Mouse (Mus musculus): ENCODE data around the gene Fam111a. TPM values are rescaled to one million over a fixed set of nuclear protein-coding genes. Genes with fewer than 3 reads are reported as not detected.

Gene Fam111a
- total RNA-seq, 2 experiments from 2014 or later: 13.3 to 16.9 TPM

DNA sequence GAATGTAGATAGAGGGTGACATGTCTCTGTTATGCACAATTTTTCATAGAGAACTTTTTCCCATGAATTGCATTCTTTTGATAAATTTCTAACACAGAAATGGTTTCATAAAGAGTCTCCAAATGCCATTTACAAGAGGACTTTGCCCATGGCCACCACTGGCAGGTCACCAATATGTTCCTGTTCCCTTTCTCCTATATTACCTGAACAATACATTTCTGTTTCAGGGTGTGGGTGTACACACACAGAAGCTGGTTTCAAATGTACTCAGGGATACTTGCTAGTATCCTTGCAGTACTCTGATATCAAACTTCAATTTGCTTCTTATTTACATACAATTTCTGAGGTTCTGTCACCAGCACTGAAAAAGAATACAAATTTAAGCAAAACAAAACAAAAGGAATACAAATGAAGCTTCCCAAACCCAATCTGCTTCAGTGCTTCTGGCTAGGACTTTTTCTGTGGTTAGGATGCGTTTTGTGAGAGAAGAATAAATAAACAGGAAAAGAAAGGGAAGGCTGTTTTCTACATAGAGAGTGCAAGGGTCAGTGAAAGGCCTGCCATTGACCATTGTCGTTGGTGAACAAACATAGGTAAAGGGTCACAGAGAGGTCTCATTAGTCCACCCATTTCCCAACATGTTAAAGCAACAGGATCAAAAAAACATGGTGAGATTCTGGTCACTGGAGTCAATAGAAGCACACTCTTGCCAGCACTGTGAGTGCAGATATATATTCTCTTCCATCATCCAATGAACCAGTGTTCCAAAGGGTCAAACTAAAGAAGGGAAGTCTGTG lies 55.3 kb downstream of the Fam111a start:
- no peak for DNase-seq (ENCODE audit: low spot score in 2 of 2)

DNA sequence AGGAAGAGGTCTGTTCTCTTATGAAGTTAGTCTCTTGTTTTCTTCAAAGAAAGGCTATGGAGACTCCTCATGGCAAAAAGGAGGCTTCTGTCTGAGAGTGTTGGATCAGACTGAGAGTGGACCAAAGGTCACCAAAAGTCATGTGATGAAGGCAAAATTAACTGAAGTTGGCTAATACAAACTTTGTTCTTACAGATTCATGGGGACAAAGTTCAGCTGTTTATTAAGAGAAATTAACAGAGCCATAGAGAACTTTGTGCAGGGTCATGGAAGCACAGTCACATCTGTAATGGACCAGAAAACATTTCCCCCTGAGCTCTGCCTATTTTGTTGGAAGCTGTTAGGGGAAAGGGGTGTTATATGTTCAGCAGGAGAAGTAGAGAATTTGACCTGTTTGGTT lies 62.8 kb downstream of the Fam111a start:
- DNase-seq (ENCODE audit: low spot score in 2 of 2): no peak

DNA sequence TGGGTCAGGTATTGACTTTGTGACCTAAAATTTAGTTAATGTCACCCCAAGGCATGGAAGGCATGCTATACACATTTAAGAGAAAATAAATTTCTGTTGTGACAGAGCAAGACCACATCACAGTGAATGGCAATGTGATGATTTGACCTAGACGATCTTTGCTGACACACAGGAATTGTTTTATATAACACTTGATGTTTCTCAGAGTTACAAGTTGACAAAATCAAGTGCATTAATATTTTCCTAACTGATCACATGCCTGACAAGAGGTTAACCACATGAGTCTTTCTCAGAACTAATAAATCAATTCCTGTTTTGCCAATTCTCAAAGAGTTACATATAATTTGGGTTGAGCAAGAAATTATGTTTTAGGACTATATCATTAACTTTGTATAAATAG lies 68.1 kb downstream of the Fam111a start:
- DNase-seq (ENCODE audit: low spot score in 2 of 2): no peak

DNA sequence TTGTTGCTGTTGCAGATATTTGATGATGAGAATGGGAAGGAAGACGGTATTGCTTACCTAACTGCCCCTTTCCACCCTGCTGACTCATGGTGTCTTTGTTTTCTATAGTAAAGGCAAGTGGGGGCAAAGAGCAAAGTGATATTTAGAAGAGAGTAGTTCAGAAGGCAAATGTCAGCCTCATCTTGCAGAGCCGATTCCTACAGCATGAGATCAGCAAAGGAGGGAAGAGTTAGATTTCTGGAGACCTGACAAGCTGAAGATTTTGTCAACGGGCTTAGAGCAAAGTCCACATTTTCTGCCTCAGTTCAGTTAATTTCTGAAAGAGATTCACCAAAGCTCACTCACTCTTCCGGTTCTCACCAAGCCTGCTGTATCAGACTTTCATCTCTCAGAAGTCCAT lies 87.6 kb downstream of the Fam111a start, which contains the start of gene Glyat:
Glyat (plus strand) TSS at position 133 of the 400 bp plus-strand sequence.
- no peak for DNase-seq (ENCODE audit: low spot score in 2 of 2)

DNA sequence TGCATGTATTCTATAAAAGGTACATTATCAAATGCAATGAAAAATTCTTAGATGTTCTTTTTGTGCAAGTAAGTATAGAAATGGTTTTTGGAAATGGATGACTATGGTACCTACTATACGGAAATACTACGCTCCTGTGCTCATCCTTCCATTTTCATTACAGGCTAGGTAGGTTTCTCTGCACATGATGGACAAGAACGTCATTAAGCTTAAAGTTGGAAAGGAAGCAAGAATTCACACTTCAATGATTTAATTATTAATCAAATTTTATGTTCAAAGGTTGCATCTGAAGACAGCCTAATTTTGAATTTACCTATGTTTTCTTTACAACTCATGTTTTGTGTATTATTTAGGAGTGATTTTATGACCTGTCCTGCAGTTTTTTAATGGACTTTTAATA lies 88.7 kb downstream of the Fam111a start:
- DNase-seq (ENCODE audit: low spot score in 2 of 2): no peak

DNA sequence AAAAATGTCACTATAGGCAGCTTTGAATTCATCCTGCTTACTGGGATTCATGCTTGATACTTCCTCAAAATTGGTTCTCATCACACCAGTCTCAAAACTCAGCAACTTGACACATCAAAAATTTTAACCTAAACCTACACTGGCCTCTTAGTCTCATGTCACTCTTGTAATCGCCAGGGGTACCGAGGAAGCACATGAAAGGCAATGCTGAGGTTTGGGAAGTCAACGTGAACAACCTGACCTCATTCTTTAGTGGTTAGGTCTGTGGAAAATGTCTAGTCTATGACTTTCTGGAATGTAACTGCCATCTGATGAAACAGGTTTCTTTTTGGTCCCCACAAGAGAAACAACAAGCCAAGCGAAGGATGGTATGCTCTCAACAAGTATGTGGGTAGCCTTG lies 89.4 kb downstream of the Fam111a start:
- DNase-seq (ENCODE audit: low spot score in 2 of 2): no peak

DNA sequence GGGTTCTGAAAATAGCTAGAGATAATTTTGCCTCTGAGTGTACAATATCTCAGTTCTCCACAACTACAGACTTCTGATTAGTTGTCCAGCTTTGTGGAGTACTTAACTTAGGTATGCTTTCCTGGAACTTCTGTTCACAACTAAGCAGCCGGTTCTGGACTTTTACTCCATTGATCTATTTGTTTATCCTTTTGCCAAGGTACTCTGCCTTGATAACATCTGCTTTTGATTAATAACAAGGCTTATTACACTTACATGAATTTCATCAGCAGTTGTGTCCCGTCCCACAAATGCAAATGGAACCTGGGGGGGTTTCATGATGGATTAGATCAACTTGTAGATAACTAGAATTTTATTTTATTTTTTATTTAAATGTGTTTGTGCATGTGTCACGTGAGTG lies 91.3 kb downstream of the Fam111a start:
- DNase-seq (ENCODE audit: low spot score in 2 of 2): no peak

DNA sequence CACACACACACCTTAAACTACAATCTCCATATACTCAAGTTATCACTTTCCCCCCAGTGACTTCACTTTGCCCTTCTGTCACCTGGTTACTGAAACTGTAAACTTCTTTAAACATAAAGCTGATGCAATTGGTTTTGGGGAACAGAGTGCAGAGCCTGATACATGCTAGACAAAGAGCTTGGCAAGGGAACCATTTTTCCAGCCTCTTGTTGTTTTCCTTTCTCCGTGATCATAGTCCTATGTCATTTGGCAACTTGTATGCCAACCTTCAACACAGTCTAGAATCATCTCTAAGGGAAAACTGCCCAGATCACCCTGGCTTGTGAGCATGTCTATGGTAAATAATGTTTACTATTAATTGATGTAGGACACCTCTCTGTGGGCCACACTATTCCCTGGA lies 92.5 kb downstream of the Fam111a start:
- DNase-seq (ENCODE audit: low spot score in 2 of 2): no peak

Other genes starting within 250 kb of the Fam111a start
- not detected for gene Olfr1436, start 246.6 kb upstream of the Fam111a start, total RNA-seq (2021)
- not detected for gene Olfr1437, start 220.6 kb upstream of the Fam111a start, total RNA-seq (2021)
- gene Olfr1438-ps1, start 209.8 kb upstream of the Fam111a start, total RNA-seq (2021): not detected
- not detected for gene Olfr1440, start 158.5 kb upstream of the Fam111a start, total RNA-seq (2021)
- not detected for gene Olfr1441, start 128.3 kb upstream of the Fam111a start, total RNA-seq (2021)
- not detected for gene Pfpl, start 117.8 kb upstream of the Fam111a start, total RNA-seq (2021)
- 10 to 100 TPM; 22.3 to 23.5 TPM for gene Mpeg1, start 85.0 kb upstream of the Fam111a start, total RNA-seq (2021)
- gene Dtx4, start 44.3 kb upstream of the Fam111a start, total RNA-seq (2021): 10 to 100 TPM; 32.1 to 33.4 TPM
- gene Gm4952, start 54.2 kb downstream of the Fam111a start, total RNA-seq (2021): 10 to 100 TPM in 1 of 2 experiments, under 1 TPM in 1; 0.31 to 14.1 TPM
- 1 to 10 TPM; 1.7 to 6.2 TPM for gene Glyat, start 87.6 kb downstream of the Fam111a start, total RNA-seq (2021)
- not detected for gene Olfr1442, start 124.7 kb downstream of the Fam111a start, total RNA-seq (2021)
- not detected for gene Olfr1443, start 132.4 kb downstream of the Fam111a start, total RNA-seq (2021)
- gene Keg1, start 150.0 kb downstream of the Fam111a start, total RNA-seq (2021): 10 to 100 TPM in 1 of 2 experiments, 1 to 10 TPM in 1; 2.1 to 11.5 TPM
- 1 to 10 TPM; 4.4 to 4.5 TPM for gene Cntf, start 219.9 kb downstream of the Fam111a start, total RNA-seq (2021)